Mouse (Mus musculus) heart, postnatal 0 days (tissue): ENCODE measurements around the gene Gabrd.

ENCODE experiments used
- CTCF ChIP-seq: IDR thresholded peaks from 2 replicates; pipeline ENCODE4 v1.5.1; 2016; ENCODE audit warnings: antibody characterized with exemption, control low read depth, low read depth
- EP300 ChIP-seq: IDR thresholded peaks from 2 replicates; pipeline ENCODE4 v1.6.1; 2016; ENCODE audit warnings: antibody characterized with exemption, low read depth

GRCm38 (mm10) chr4:155442808-155443207 lies 44.9 kb upstream of the Gabrd start:
- TF ChIP-seq CTCF (no peak), EP300 (no peak)
